In genomic region chr3:51778179-51778578, GRCm38 (mm10) we compare ENCODE assay signal across 7 mouse cellular contexts.
DNase-seq lines count a peak whose midpoint lies in the region; ATAC-seq lines count a peak whose summit lies in the region.

No protein-coding gene starts in this region.

- no peak overlapping the region for H3K4me2 ChIP-seq in kidney, embryonic 14.5 days (replicated peaks; ENCODE audit: low read depth, low read length)
- no peak overlapping the region for H3K4me2 ChIP-seq in embryonic facial prominence, embryonic 14.5 days (ENCODE audit: low read depth, low read length)
- no peak overlapping the region for H3K4me2 ChIP-seq in hindbrain, embryonic 12.5 days (replicated peaks)
- H3K4me2 ChIP-seq in midbrain, embryonic 16.5 days (ENCODE audit: low read length) = no peak overlapping the region

- DNase-seq in kidney, adult 9 months = no peak
- no peak for DNase-seq in embryonic facial prominence, embryonic 14.5 days (ENCODE audit: low spot score)
- no peak for DNase-seq in ovary, postnatal 36 days (ENCODE audit: low spot score)
- no peak for DNase-seq in cerebellum, adult 9-11 months

- H3K27ac ChIP-seq in kidney, embryonic 14.5 days (ENCODE audit: low read depth, low read length) = peak overlapping the region; percentile 80; the same call in 1 of the 2 replicates
- H3K27ac ChIP-seq in embryonic facial prominence, embryonic 14.5 days (replicated peaks; ENCODE audit: low read depth, low read length) = 0 out of 2 replicates have a peak overlapping the region, but pooled peaks have one; percentile 49
- peak overlapping the region; percentile 89 for H3K27ac ChIP-seq in hindbrain, embryonic 12.5 days
- peak overlapping the region; percentile 84 for H3K27ac ChIP-seq in midbrain, embryonic 16.5 days (ENCODE audit: low read length)

- no peak overlapping the region for H3K4me3 ChIP-seq in kidney, embryonic 14.5 days (ENCODE audit: low read length)
- no peak overlapping the region for H3K4me3 ChIP-seq in embryonic facial prominence, embryonic 14.5 days (ENCODE audit: low read depth, low read length)
- H3K4me3 ChIP-seq in hindbrain, embryonic 12.5 days = no peak overlapping the region
- no peak overlapping the region for H3K4me3 ChIP-seq in midbrain, embryonic 16.5 days (ENCODE audit: low read depth, low read length)

- WGBS in kidney, embryonic 14.5 days = 41% methylated on average over 3 of the region's 3 CpGs
- 73% methylated on average over 3 of the region's 3 CpGs for WGBS in embryonic facial prominence, embryonic 14.5 days
- 60% methylated on average over 3 of the region's 3 CpGs for WGBS in hindbrain, embryonic 12.5 days
- 49% methylated on average over 3 of the region's 3 CpGs for WGBS in midbrain, embryonic 16.5 days

- H3K4me1 ChIP-seq in kidney, embryonic 14.5 days (ENCODE audit: control insufficient read depth, insufficient read depth, low read length) = peaks cover 20% of the 10 kb centered on the region
- peaks cover 9% of the 10 kb centered on the region; the same call in 1 of the 2 replicates for H3K4me1 ChIP-seq in embryonic facial prominence, embryonic 14.5 days (ENCODE audit: control insufficient read depth, insufficient read depth, low read length)
- H3K4me1 ChIP-seq in hindbrain, embryonic 12.5 days = peaks cover 19% of the 10 kb centered on the region
- H3K4me1 ChIP-seq in midbrain, embryonic 16.5 days (ENCODE audit: control insufficient read depth, insufficient read depth, low read length) = peaks cover 19% of the 10 kb centered on the region

- no peak overlapping the region for H3K9ac ChIP-seq in kidney, embryonic 14.5 days (ENCODE audit: low read depth, low read length)
- no peak overlapping the region for H3K9ac ChIP-seq in embryonic facial prominence, embryonic 14.5 days (ENCODE audit: low read depth, low read length)
- 0 out of 2 replicates have a peak overlapping the region, but pooled peaks have one; percentile 23 for H3K9ac ChIP-seq in hindbrain, embryonic 12.5 days
- H3K9ac ChIP-seq in midbrain, embryonic 16.5 days (ENCODE audit: low read depth, low read length) = peak overlapping the region; percentile 41; the same call in 1 of the 2 replicates

- no peak for ATAC-seq in kidney, embryonic 14.5 days (ENCODE audit: low FRiP score, low TSS enrichment)
- ATAC-seq in embryonic facial prominence, embryonic 14.5 days (ENCODE audit: low read depth) = no peak
- no peak for ATAC-seq in hindbrain, embryonic 12.5 days (ENCODE audit: low FRiP score)
- 0 out of 2 replicates have a peak, but pooled peaks have one; percentile 22 for ATAC-seq in midbrain, embryonic 16.5 days

- H3K9me3 ChIP-seq in kidney, embryonic 14.5 days (ENCODE audit: control insufficient read depth, low read length) = no peaks in the 10 kb centered on the region
- no peaks in the 10 kb centered on the region for H3K9me3 ChIP-seq in embryonic facial prominence, embryonic 14.5 days (ENCODE audit: control insufficient read depth, low read length)
- no peaks in the 10 kb centered on the region for H3K9me3 ChIP-seq in hindbrain, embryonic 12.5 days (replicated peaks)
- H3K9me3 ChIP-seq in midbrain, embryonic 16.5 days (replicated peaks; ENCODE audit: control insufficient read depth, low read length, poor library complexity, severe bottlenecking) = no peaks in the 10 kb centered on the region

- H3K36me3 ChIP-seq in kidney, embryonic 14.5 days (ENCODE audit: control insufficient read depth, insufficient read depth, low read length) = no peaks in the 10 kb centered on the region
- no peaks in the 10 kb centered on the region for H3K36me3 ChIP-seq in embryonic facial prominence, embryonic 14.5 days (ENCODE audit: control insufficient read depth, insufficient read depth, low read length)
- H3K36me3 ChIP-seq in hindbrain, embryonic 12.5 days = no peaks in the 10 kb centered on the region
- H3K36me3 ChIP-seq in midbrain, embryonic 16.5 days (ENCODE audit: control insufficient read depth, insufficient read depth, low read length) = no peaks in the 10 kb centered on the region

- H3K27me3 ChIP-seq in kidney, embryonic 14.5 days (ENCODE audit: control insufficient read depth, insufficient read depth, low read length) = no peaks in the 10 kb centered on the region
- H3K27me3 ChIP-seq in embryonic facial prominence, embryonic 14.5 days (replicated peaks; ENCODE audit: control insufficient read depth, insufficient read depth, low read length) = no peaks in the 10 kb centered on the region
- H3K27me3 ChIP-seq in hindbrain, embryonic 12.5 days = no peaks in the 10 kb centered on the region
- no peaks in the 10 kb centered on the region for H3K27me3 ChIP-seq in midbrain, embryonic 16.5 days (ENCODE audit: control insufficient read depth, insufficient read depth, low read depth, low read length)

Comparison
In these comparisons a context has a peak if more than half of its experiments do, and no peak if none do; other contexts are left out.
1. H3K9ac ChIP-seq: peak in hindbrain, embryonic 12.5 days (single experiment) and midbrain, embryonic 16.5 days (single experiment); none in kidney, embryonic 14.5 days (single experiment) and embryonic facial prominence, embryonic 14.5 days (single experiment).
2. Peak in every context shown above with its lines, with median percentiles within 50 percentile points of each other: H3K27ac ChIP-seq.